Mouse (Mus musculus) thymus, postnatal 14 days (tissue): ENCODE results near the gene Ptgr2.
"Not testable (repeated sequence)": the region's sequence is repeated elsewhere in the genome, so short reads cannot be mapped to it uniquely, and the experiment has no call there.

Experiments used
- DNase-seq: peaks from one replicate; pipeline ENCODE4 v3.0.0; 2021

Ptgr2 gene

GRCm38 (mm10) chr12:84311306-84311705, 26.3 kb downstream of the Ptgr2 start:
- no peak for DNase-seq

DNA sequence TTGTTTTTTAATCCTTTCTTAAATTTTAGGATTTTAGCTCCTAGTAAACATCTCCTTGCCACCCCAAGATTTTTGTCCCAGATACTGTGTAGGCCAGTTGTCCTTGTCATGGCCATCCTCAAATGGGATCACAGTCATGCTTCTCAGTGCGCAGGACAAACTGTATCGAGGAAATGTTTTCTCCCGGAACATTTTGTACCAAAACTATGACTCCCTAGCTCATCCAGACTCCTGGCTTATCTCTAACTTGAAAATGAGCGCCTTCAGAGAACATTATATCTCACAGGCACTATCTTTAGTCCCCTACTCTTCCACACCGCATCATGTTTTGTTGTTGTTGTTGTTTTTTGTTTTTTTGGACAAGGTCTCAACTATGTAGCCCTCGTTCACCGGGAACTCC, 31.0 kb downstream of the Ptgr2 start:
- DNase-seq: no peak

GRCm38 (mm10) chr12:84316721-84317621, 31.9 kb downstream of the Ptgr2 start, which contains the start of gene Zfp410:
Gene Zfp410, plus strand, starts transcription at chr12:84316852.
- DNase-seq: peak; percentile 87

DNA sequence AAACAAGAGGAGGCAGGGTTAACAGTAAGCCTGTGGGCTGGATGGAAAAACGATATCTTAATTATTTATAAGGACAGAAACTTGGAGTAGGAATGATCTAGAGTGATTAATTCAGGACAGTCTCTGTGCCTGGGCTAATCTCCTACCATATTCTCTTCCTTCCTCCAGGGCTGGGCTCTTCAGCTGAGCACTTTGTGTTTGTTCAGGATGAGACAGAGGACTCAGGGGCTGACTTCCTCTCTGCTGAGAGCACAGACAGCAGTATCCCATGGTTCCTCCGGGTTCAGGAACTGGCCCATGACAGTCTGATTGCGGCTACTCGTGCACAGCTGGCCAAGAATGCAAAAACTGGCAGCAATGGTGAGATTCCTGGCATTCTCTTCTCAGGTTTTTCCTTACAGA, 42.1 kb downstream of the Ptgr2 start:
- DNase-seq: no peak

GRCm38 (mm10) chr12:84336963-84337625, 52.1 kb downstream of the Ptgr2 start:
- DNase-seq: no peak

- DNase-seq: peak; percentile 15
Measured at GRCm38 (mm10) chr12:84347192-84347591, 62.2 kb downstream of the Ptgr2 start.

- not testable (repeated sequence) for DNase-seq
Measured at GRCm38 (mm10) chr12:84358699-84359098, 73.7 kb downstream of the Ptgr2 start.

- DNase-seq: peak; percentile 94
Measured at GRCm38 (mm10) chr12:84361555-84362489, 76.8 kb downstream of the Ptgr2 start, which contains the start of the genes Coq6 and Fam161b. Gene Coq6, plus strand, starts transcription at chr12:84361657. Gene Fam161b, minus strand, starts transcription at chr12:84361833.

- DNase-seq: no peak
Measured at GRCm38 (mm10) chr12:84362872-84363271, 77.8 kb downstream of the Ptgr2 start.

DNA sequence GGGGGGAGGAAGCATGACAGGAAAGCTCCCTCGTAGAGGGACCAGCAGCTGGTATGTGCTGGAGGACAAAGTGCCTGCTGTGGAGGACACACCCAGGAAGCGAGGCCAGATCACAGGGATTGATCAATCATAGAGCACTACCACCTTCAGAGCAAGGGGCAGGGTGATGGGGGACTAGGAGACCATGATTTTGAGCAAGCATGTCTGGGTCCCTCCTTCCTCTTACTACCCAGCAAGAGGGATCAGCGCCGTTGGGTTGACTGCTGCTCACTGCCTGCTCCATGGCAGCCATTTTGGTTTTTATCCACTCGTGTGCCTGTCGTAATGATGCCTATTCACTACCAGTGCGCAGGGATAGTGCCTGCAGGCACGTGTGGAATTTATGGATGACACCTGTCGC, 79.3 kb downstream of the Ptgr2 start:
- DNase-seq: no peak

DNA sequence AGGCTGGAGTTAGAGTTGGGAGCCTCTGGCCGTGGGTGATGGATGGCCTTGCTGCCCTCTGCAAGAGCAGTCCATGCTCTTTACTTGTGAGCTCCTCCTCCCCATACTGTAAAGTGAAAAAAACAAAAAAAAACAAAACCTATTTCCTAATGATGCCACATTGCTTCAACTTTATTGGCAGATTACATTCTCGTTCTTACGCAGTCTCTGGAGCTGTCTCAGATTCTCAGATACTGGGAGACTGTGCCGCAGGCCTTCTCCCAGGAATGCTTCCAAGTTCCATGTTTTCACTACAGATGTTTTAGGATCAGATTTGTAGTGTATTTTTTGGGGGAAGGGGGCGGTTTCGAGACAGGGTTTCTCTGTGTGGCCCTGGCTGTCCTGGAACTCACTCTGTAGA, 80.1 kb downstream of the Ptgr2 start:
- no peak for DNase-seq
